Mouse (Mus musculus) embryonic stem cell, embryonic (primary cell): ENCODE measurements around the gene Gm11559.
"Not testable (repeated sequence)": the region's sequence is repeated elsewhere in the genome, so short reads cannot be mapped to it uniquely, and the experiment has no call there.

Experiments
- CTCF ChIA-PET, 4 experiments: fragments of 300-600 bp in 2 of 4; fragments of 350-600 bp in 2 of 4; sonication (Branson Sonifier 250); formaldehyde crosslinking; loops; one replicate each; lab custom pipeline; 2022; ENCODE audit warnings: inconsistent platforms in 2 of 4; lab: Charles Lee
- POLR2A ChIA-PET, 4 experiments: fragments of 300-600 bp in 2 of 4; fragments of 350-600 bp in 2 of 4; sonication (Branson Sonifier 250); formaldehyde crosslinking; loops; one replicate each; lab custom pipeline; 2022; ENCODE audit warnings: antibody characterized with exemption in 4 of 4, inconsistent platforms in 1 of 4; lab: Charles Lee

The Gm11559 gene

DNA sequence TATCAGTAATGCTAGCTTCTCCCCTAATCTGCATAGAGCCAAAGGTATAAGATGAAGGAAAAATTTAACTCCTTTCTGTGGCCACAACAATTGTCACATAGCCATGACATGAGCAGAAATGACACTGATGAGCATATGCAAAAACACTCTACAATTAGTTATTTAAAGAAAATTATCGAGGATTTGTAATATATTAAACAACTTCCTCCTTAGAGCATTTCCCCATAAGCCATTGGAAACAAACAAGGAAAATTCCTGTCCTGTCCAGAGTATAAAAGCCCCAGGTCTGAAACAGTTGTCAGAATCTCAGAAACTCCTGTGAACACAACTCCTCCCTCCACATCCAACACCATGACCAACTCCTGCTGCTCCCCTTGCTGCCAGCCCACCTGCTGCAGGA lies at the start of gene Gm11559:
Gene Gm11559, plus strand, starts transcription at position 301 of the 400 bp plus-strand sequence.
- POLR2A ChIA-PET, CTCF ChIA-PET: not testable (repeated sequence)

DNA sequence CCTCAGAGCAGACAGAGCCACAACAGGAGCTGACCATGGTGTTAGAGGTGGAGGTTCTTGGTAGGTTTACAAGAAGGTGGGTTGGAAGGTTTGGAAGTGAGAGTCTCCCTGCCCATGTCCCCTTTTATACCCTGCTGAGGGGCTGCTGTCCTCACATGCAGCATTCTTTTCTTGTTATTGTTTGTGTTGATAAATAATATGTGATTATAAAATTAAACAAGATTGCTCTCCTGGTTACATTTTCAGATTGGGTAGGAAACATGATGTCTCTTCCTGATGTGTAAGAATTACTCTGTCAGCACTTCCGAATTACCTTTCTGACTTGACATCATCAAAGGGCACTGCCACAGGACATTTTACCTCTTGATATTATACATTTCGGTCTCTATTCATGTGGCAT lies 48.7 kb upstream of the Gm11559 start, which contains the start of gene Gm11564:
Gene Gm11564, minus strand, starts transcription at position 101 of the 400 bp plus-strand sequence.
- POLR2A ChIA-PET, CTCF ChIA-PET: not testable (repeated sequence)

DNA sequence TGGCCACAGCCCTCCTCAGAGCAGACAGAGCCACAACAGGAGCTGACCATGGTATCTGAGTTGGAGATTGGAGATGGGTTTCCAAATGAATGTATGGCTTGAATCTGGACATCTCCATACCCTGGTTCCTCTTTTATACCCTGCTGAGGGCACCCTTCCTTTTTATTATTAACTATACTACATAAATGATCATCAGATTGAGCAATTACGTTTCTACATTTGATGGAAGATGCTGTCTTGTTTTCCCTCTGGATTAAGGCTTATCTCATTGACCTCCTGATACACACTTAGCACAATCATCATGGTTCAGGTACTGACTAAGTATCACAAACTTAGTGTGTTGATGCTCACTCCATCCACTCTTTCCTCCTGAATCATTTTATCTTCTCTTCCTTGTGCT lies 26.3 kb upstream of the Gm11559 start, which contains the start of gene 2300003K06Rik:
Gene 2300003K06Rik, minus strand, starts transcription at position 101 of the 400 bp plus-strand sequence.
- ChIA-PET CTCF (interaction anchor here in 2 of 4 experiments (0.6 kb wide), 2 partner anchors 482 to 570 kb away, joined by 3 read pairs; partner anchors contain the start of gene Eif1 (in 1 of the 2)), POLR2A (interaction anchor here in 1 of 4 experiments (0.5 to 1.2 kb wide), 2 partner anchors 19 to 55 kb away, joined by 3 read pairs; no protein-coding TSS in a partner anchor)

DNA sequence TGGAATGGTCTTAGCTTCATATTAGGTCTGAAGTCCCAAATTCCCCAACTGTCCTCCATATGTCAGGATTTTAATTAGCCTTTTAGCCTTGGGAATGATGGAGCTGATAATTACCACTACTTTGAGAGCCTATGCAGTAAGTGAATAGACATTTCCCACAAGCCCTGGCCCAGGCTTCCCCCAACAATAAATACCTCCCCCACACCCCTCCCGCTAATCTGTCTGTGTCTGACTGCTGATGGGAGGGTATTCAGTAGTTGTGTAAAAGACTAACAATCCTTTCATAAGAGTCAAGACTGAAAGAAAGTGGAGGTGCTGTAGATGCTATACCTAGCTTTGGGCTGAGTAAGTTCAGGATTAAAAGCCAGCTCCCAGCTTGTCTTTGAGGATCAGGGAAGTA lies 22.1 kb upstream of the Gm11559 start:
- ChIA-PET CTCF (no interaction called here), POLR2A (no interaction called here)

DNA sequence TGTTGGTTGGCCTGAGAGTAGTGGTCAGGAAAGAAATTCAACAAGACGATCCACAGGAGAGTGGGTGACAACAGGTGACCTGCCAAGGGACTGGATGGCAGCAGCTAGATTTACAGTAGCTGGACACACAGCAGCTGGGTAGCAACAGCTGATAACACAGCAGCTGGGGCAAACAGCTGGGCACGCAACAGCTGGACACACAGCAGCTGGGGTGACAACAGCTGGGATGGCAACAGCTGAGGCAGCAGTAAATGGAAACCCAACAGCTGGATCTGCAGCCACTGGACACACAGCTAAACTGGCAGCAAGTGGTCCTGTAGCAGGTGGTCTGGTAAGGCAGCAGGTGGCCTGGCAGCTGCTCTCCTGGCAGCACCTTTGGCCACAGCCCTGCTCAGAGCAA lies 17.5 kb upstream of the Gm11559 start:
- POLR2A ChIA-PET, result no interaction called here
- CTCF ChIA-PET, result interaction anchor here in 1 of 4 experiments (1.0 kb wide), 1 partner anchor 454 kb away, joined by 3 read pairs; no protein-coding TSS in a partner anchor

DNA sequence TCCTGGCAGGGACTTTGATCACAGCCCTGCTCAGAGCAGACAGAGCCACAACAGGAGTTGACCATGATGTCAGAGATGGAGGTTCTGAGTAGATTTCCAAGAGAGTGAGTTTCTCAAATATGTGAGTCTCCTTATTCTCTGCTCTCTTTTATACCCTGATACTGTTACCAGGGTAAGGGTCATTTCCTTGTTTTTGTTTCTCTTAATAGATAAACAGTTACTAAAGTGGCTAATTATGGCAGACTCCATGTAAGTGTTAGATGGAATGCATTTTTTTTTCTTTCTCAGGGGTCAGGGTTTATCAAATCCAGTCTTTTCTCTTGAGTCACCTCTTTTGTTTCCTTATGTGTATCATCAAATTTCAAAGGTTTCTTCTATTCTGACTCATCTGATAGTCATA lies 12.8 kb upstream of the Gm11559 start, which contains the start of gene Krtap4-16:
Gene Krtap4-16, minus strand, starts transcription at position 101 of the 400 bp plus-strand sequence.
- POLR2A ChIA-PET, result no interaction called here
- CTCF ChIA-PET, result no interaction called here

DNA sequence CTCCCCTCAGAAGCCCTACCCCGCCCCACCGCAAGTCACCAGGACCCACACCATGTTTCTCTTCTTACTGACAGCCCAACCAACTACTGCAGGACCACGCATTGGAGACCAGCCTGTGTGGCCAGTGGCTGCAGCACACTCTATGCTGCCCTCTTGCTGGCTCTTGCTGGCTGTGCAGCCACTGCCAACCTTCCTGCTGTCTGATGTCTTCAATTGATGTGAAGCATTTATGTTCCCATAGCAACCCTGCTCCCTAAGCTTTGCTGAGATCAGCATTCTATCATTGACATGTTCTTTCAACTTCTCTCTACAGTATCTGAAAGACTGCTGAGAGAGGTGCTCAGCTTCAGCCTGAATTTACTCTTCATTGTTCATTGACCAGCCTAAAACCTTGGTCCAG lies 10.2 kb upstream of the Gm11559 start:
- POLR2A ChIA-PET, result no interaction called here

DNA sequence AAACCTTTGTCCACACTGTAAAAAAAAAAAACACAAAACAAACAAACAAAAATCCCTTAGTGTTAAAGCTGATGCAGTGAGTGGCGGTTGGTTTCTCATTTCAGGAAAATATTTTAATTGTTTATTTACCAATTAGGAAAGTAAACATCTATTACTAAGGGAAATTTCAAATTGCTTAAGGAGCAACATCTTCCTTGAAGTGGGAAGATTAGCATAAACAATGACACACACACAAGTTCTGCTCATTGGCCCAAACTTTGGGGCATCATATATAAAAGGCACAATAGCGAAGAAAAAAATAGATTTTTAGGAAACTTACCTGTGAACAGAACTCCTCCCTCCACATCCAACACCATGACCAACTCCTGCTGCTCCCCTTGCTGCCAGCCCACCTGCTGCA lies 6.7 kb upstream of the Gm11559 start, which contains the start of gene Gm11568:
Gene Gm11568, plus strand, starts transcription at position 301 of the 400 bp plus-strand sequence.
- ChIA-PET CTCF (no interaction called here), POLR2A (no interaction called here)

More for the DNA sequence above, 10.2 kb upstream of the Gm11559 start:
- CTCF ChIA-PET, result interaction anchor here in 1 of 4 experiments (1.0 kb wide), 1 partner anchor 444 kb away, joined by 3 read pairs; no protein-coding TSS in a partner anchor

DNA sequence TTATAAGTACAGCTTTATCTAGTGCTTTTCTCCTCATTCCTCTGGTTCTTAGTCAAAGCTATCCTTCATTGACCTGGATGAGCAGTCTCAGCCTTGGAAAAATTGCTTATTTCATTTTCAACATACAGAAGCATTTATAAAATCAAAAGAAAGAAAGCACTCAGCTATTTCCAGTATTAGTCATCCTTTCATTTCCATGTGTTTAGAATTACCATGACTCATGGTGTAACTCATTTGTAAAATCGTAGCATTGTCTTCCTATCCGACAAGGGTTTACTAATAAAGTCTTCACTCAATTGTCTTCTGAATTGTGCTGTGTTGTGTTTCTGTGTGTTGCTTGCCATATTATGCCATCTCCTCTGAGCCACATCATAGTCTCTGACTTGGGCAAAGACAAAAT lies 5.5 kb upstream of the Gm11559 start:
- ChIA-PET POLR2A (no interaction called here), CTCF (interaction anchor here in 1 of 4 experiments (0.7 kb wide), 1 partner anchor 403 kb away, joined by 4 read pairs; no protein-coding TSS in a partner anchor)

DNA sequence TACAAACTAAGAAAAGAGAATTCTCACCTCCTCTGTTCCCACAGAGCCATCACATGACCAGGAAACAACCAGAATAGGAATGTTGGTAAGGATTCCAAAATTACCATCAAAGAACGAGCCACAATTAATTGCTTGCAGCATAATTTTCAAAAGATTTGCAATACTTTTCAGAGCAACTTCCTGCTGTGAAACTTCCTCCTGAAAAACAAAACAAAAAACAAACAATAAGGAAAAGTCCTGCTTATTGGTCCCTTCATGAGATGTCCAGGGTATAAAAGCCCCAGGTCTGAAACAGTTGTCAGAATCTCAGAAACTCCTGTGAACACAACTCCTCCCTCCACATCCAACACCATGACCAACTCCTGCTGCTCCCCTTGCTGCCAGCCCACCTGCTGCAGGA lies 8.8 kb downstream of the Gm11559 start, which contains the start of gene Krtap9-1:
Gene Krtap9-1, plus strand, starts transcription at position 301 of the 400 bp plus-strand sequence.
- POLR2A ChIA-PET, CTCF ChIA-PET: not testable (repeated sequence)

DNA sequence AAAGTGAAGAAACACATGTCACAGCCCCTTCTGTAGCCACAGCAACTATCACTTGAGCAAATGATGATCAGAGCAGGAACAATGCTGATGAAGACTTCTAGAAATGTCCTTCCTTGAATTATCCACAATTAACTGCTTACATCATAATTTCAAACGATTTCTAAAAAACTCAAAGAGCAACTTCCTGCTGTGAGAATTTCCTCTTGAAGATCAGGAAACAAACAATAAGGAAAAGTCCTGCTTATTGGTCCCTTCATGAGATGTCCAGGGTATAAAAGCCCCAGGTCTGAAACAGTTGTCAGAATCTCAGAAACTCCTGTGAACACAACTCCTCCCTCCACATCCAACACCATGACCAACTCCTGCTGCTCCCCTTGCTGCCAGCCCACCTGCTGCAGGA lies 14.6 kb downstream of the Gm11559 start, which contains the start of gene Gm11567:
Gene Gm11567, plus strand, starts transcription at position 301 of the 400 bp plus-strand sequence.
- CTCF ChIA-PET, POLR2A ChIA-PET: not testable (repeated sequence)

DNA sequence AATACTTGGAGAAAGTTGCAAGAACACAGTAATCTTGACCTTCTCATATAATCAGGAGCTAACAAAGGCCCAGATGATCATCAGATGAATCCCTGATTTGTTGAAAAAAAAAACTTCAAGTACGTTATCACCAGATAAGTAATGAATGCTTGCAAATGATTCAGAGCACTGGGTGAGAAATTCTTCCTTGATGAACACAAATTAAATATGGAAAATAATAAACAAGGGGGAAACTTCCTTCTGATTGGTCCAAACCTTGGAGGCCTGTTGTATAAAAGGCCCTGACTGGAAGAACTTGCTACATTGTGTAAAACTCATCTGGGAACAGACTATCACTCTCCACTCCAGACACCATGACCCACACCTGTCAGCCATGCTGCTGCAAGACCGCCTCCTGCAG lies 43.3 kb downstream of the Gm11559 start, which contains the start of gene Krtap31-1:
Gene Krtap31-1, plus strand, starts transcription at position 301 of the 400 bp plus-strand sequence.
- ChIA-PET POLR2A (interaction anchor here in 1 of 4 experiments (0.6 kb wide), 1 partner anchor 116 kb away, joined by 4 read pairs; no protein-coding TSS in a partner anchor), CTCF (interaction anchor here in 1 of 4 experiments (0.6 kb wide), 1 partner anchor 716 kb away, joined by 3 read pairs; no protein-coding TSS in a partner anchor)

DNA sequence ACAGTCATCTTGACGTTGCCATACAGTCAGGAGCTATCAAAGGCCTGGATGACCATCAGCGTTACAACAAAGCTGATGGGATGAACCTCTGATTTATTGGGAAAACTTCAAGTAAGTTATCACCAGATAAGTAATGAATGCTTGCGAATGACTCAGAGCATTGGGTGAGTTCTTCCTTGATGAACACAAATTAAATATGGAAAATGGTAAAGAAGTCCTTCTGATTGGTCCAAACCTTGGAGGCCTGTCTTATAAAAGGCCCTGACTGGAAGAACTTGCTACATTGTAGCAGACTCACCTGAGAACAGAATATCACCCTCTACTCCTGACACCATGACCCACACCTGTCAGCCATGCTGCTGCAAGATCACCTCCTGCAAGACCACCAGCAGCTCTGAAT lies 50.2 kb downstream of the Gm11559 start, which contains the start of gene Gm11565:
Gene Gm11565, plus strand, starts transcription at position 301 of the 400 bp plus-strand sequence.
- CTCF ChIA-PET, result interaction anchor here in 1 of 4 experiments (0.6 kb wide), 1 partner anchor 959 kb away, joined by 3 read pairs; no protein-coding TSS in a partner anchor
- POLR2A ChIA-PET, result no interaction called here
